Mouse (Mus musculus) adrenal gland, adult 18-20 months (tissue): ENCODE results near the gene Skap1. TPM values are rescaled to one million over a fixed set of nuclear protein-coding genes. Genes with fewer than 3 reads are reported as not detected.

Experiments used
- DNase-seq, 2 experiments: peaks; one replicate each; pipeline ENCODE4 v3.0.0; 2021 to 2022; ENCODE audit warnings: low spot score in 2 of 2
- long read RNA-seq, 2 experiments: library from polyadenylated mRNA; stranded (forward); transcript quantifications; one replicate each; pipeline ENCODE4 v2.0.0; 2021
- total RNA-seq, 2 experiments: library from RNA; stranded (reverse); gene quantifications; 1 replicate in 1 of 2; 2 replicates in 1 of 2; pipeline ENCODE4 v1.2.3; 2021

The Skap1 gene
- 1 to 10 TPM; 7.6 to 8.8 TPM for total RNA-seq
- long read RNA-seq, experiment 1, transcript Skap1-201 (12 exons, 1,425 nt) = major isoform, 6 of 9 reads
- long read RNA-seq, experiment 1, partial matches to known transcripts = 0 of 9 reads
- long read RNA-seq, experiment 1, other reads (novel, unspliced or antisense) = 0 of 9 reads
- long read RNA-seq, experiment 2, transcript Skap1-201 (12 exons, 1,425 nt) = major isoform, 16 of 22 reads
- long read RNA-seq, experiment 2, partial matches to known transcripts = 0 of 22 reads
- long read RNA-seq, experiment 2, other reads (novel, unspliced or antisense) = 4 of 22 reads

GRCm38 (mm10) chr11:96463986-96464715, at the start of gene Skap1:
Skap1 (plus strand) TSS chr11:96464593.
- DNase-seq = peak in 1 of 2 experiments; percentile 33

- no peak for DNase-seq
These were observed 43.3 kb upstream of the Skap1 start for GRCm38 (mm10) chr11:96421074-96421473.

- no peak for DNase-seq
These were observed 42.7 kb upstream of the Skap1 start for GRCm38 (mm10) chr11:96421517-96422265.

- no peak for DNase-seq
These were observed 39.2 kb upstream of the Skap1 start for GRCm38 (mm10) chr11:96425193-96425592.

- no peak for DNase-seq
These were observed 38.2 kb upstream of the Skap1 start for GRCm38 (mm10) chr11:96426191-96426590.

- no peak for DNase-seq
These were observed 37.6 kb upstream of the Skap1 start for GRCm38 (mm10) chr11:96426805-96427204.

- DNase-seq = no peak
These were observed 35.3 kb upstream of the Skap1 start for GRCm38 (mm10) chr11:96429062-96429461.

- DNase-seq = peak in 1 of 2 experiments; percentile 30
These were observed 34.5 kb upstream of the Skap1 start for GRCm38 (mm10) chr11:96429891-96430290.

- no peak for DNase-seq
These were observed 32.5 kb upstream of the Skap1 start for GRCm38 (mm10) chr11:96431871-96432270.

GRCm38 (mm10) chr11:96434888-96435287, 29.5 kb upstream of the Skap1 start:
- no peak for DNase-seq

GRCm38 (mm10) chr11:96436525-96436924, 27.9 kb upstream of the Skap1 start:
- DNase-seq = no peak

GRCm38 (mm10) chr11:96438787-96439186, 25.6 kb upstream of the Skap1 start:
- peak; percentile 59 to 66 for DNase-seq

GRCm38 (mm10) chr11:96441546-96442185, 22.7 kb upstream of the Skap1 start:
- no peak for DNase-seq

- no peak for DNase-seq
These were observed 21.9 kb upstream of the Skap1 start for GRCm38 (mm10) chr11:96442468-96442867.

GRCm38 (mm10) chr11:96447931-96448330, 16.5 kb upstream of the Skap1 start:
- peak in 1 of 2 experiments; percentile 30 for DNase-seq

- DNase-seq = no peak
These were observed 9.3 kb upstream of the Skap1 start for GRCm38 (mm10) chr11:96455111-96455510.

GRCm38 (mm10) chr11:96455699-96456326, 8.6 kb upstream of the Skap1 start:
- no peak for DNase-seq

GRCm38 (mm10) chr11:96456508-96457305, 7.7 kb upstream of the Skap1 start:
- no peak for DNase-seq

- no peak for DNase-seq
These were observed 2.6 kb upstream of the Skap1 start for GRCm38 (mm10) chr11:96461766-96462165.

- DNase-seq = no peak
These were observed 2.1 kb upstream of the Skap1 start for GRCm38 (mm10) chr11:96462191-96462752.
